Comparison of ENCODE assay signal across 9 mouse cellular contexts in the genomic region with DNA sequence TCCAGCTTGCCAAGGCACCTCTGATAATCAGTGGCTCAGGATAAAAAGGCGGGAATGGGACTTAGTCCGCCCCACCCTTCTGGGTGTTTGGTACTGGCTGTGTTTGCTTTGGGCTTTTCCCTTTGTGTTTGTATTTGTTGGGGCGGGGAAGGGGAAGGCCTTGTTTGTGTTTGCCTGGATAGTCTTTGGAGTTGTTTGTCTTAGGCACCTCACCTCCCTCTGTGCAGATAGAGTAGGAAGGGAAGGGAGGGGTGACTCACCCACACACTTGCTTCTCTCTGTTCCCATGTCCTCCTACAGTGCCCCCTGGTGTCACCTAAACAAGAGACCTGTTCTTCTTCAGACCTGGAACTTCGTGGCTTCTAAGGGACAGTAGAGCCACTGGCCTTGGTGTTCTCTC. TPM values are rescaled to one million over a fixed set of nuclear protein-coding genes. Genes with fewer than 3 reads are reported as not detected.
DNase-seq lines count a peak whose midpoint lies in the region; ATAC-seq and TF ChIP-seq lines count a peak whose summit lies in the region.
"Had no signal": no experiment of that assay in that cellular context is flagged by ENCODE, and none has a peak within 500 bp of the region (broad histone marks: within the 10 kb centered on the region; RNA-seq: fewer than 3 reads in every experiment).

No protein-coding gene starts in this region.

- peaks cover 38% of the 10 kb centered on the region for H3K4me1 ChIP-seq in hindbrain, embryonic 10.5 days (replicated peaks)
- H3K4me1 ChIP-seq in hindbrain, embryonic 12.5 days, result peaks cover 21% of the 10 kb centered on the region
- no peaks in the 10 kb centered on the region for H3K4me1 ChIP-seq in MEL (ENCODE audit: control insufficient read depth in 1 of 2, insufficient read depth in 2 of 2, low read length in 2 of 2)
- H3K4me1 ChIP-seq in midbrain, embryonic 15.5 days, result peaks cover 11% of the 10 kb centered on the region

- peak; percentile 8 for DNase-seq in hindbrain, embryonic 10.5 days (ENCODE audit: low spot score)
- peak; percentile 30 for DNase-seq in MEL (ENCODE audit: low read depth, low spot score)
- peak; percentile 69 for DNase-seq in lung, postnatal 25 days (ENCODE audit: low spot score)
- DNase-seq in neural tube, embryonic 10.5 days (ENCODE audit: extremely low spot score, low spot score), result no peak
- DNase-seq in layer of hippocampus, adult 8-10 months (ENCODE audit: low spot score in 2 of 2), result no peak

- peaks cover 58% of the 10 kb centered on the region for H3K27me3 ChIP-seq in hindbrain, embryonic 10.5 days (ENCODE audit: insufficient read depth, poor library complexity, severe bottlenecking)
- H3K27me3 ChIP-seq in hindbrain, embryonic 12.5 days, result no peaks in the 10 kb centered on the region
- H3K27me3 ChIP-seq in MEL (ENCODE audit: control insufficient read depth in 1 of 2, insufficient read depth in 2 of 2, low read length in 2 of 2), result no peaks in the 10 kb centered on the region
- 0 out of 2 replicates have a peak, but pooled peaks cover 5% of the 10 kb centered on the region for H3K27me3 ChIP-seq in midbrain, embryonic 15.5 days (replicated peaks)
- H3K27me3 ChIP-seq: limb, embryonic 15.5 days had no signal

- peak; percentile 23 for TF ChIP-seq RAD21 in MEL (IDR thresholded peaks at IDR 0.05; ENCODE audit: low read depth, low read length)

- no peak overlapping the region for H3K4me2 ChIP-seq in hindbrain, embryonic 12.5 days (replicated peaks)
- no peak overlapping the region for H3K4me2 ChIP-seq in midbrain, embryonic 15.5 days
- H3K4me2 ChIP-seq: limb, embryonic 15.5 days had no signal

- no peak for TF ChIP-seq POLR2A in MEL (IDR thresholded peaks at IDR 0.05; ENCODE audit: control insufficient read depth in 1 of 2, insufficient read depth in 1 of 2, low read depth in 1 of 2, low read length in 2 of 2, poor library complexity in 1 of 2)

- H3K79me2 ChIP-seq in MEL (ENCODE audit: control insufficient read depth, insufficient read depth, low read length, poor library complexity), result no peaks in the 10 kb centered on the region

- no peak for ATAC-seq in hindbrain, embryonic 12.5 days (ENCODE audit: low FRiP score)
- ATAC-seq in hematopoietic stem cell, adult 5-6 weeks (replicated peaks in 1 of 2; ENCODE audit: insufficient read depth in 1 of 2, low FRiP score in 2 of 2, low TSS enrichment in 1 of 2, low read depth in 1 of 2, poor library complexity in 2 of 2, severe bottlenecking in 2 of 2), result peak; percentile 48 to 54; a peak in 1 of 4 replicates
- no peak for ATAC-seq in midbrain, embryonic 15.5 days (replicated peaks)

- peak in 2 of 3 experiments; percentile 19 to 52; a peak in 3 of 6 replicates for TF ChIP-seq CTCF in MEL (IDR thresholded peaks at IDR 0.05 in 2 of 3, conservative IDR thresholded peaks at IDR 0.05 in 1 of 3; ENCODE audit: control insufficient read depth in 1 of 3, insufficient read depth in 1 of 3, low read depth in 2 of 3, low read length in 3 of 3, poor library complexity in 1 of 3, severe bottlenecking in 1 of 3)

- TF ChIP-seq EP300 in MEL (IDR thresholded peaks at IDR 0.05; ENCODE audit: low read depth in 1 of 2, low read length in 2 of 2), result no peak

- H3K9ac ChIP-seq in hindbrain, embryonic 12.5 days, result no peak overlapping the region
- no peak overlapping the region for H3K9ac ChIP-seq in MEL (ENCODE audit: control insufficient read depth, low read depth, low read length, poor library complexity, severe bottlenecking)
- H3K9ac ChIP-seq in midbrain, embryonic 15.5 days, result no peak overlapping the region
- H3K9ac ChIP-seq: limb, embryonic 15.5 days had no signal

- WGBS in hindbrain, embryonic 10.5 days, result 24% methylated on average over 4 of the region's 4 CpGs
- 39% methylated on average over 3 of the region's 4 CpGs for WGBS in hindbrain, embryonic 12.5 days
- WGBS in midbrain, embryonic 15.5 days, result 43% methylated on average over 4 of the region's 4 CpGs

- no peak overlapping the region; the same call in 1 of the 2 replicates for H3K27ac ChIP-seq in hindbrain, embryonic 10.5 days
- no peak overlapping the region for H3K27ac ChIP-seq in hindbrain, embryonic 12.5 days
- H3K27ac ChIP-seq in MEL (ENCODE audit: control insufficient read depth, low read depth, low read length), result no peak overlapping the region
- no peak overlapping the region for H3K27ac ChIP-seq in midbrain, embryonic 15.5 days
- H3K27ac ChIP-seq: limb, embryonic 15.5 days had no signal

- H3K4me3 ChIP-seq in hindbrain, embryonic 10.5 days, result no peak overlapping the region
- no peak overlapping the region for H3K4me3 ChIP-seq in hindbrain, embryonic 12.5 days
- no peak overlapping the region for H3K4me3 ChIP-seq in MEL (ENCODE audit: control insufficient read depth in 1 of 2, insufficient read depth in 1 of 2, low read depth in 2 of 2, low read length in 2 of 2)
- no peak overlapping the region for H3K4me3 ChIP-seq in midbrain, embryonic 15.5 days
- H3K4me3 ChIP-seq: limb, embryonic 15.5 days had no signal

- no peaks in the 10 kb centered on the region for H3K36me3 ChIP-seq in hindbrain, embryonic 10.5 days
- H3K36me3 ChIP-seq in hindbrain, embryonic 12.5 days, result no peaks in the 10 kb centered on the region
- no peaks in the 10 kb centered on the region for H3K36me3 ChIP-seq in MEL (ENCODE audit: control insufficient read depth in 1 of 2, insufficient read depth in 2 of 2, low read length in 2 of 2)
- no peaks in the 10 kb centered on the region for H3K36me3 ChIP-seq in midbrain, embryonic 15.5 days (replicated peaks)
- H3K36me3 ChIP-seq: limb, embryonic 15.5 days had no signal

- H3K9me3 ChIP-seq in hindbrain, embryonic 10.5 days, result no peaks in the 10 kb centered on the region
- H3K9me3 ChIP-seq in hindbrain, embryonic 12.5 days (replicated peaks), result no peaks in the 10 kb centered on the region
- no peaks in the 10 kb centered on the region for H3K9me3 ChIP-seq in MEL (replicated peaks; ENCODE audit: insufficient read depth, low read length)
- H3K9me3 ChIP-seq in midbrain, embryonic 15.5 days, result no peaks in the 10 kb centered on the region
- H3K9me3 ChIP-seq: limb, embryonic 15.5 days had no signal

TF ChIP-seq in MEL, 35 proteins besides CTCF, POLR2A, EP300 and RAD21:
- TF ChIP-seq GATA1 (IDR thresholded peaks at IDR 0.05; ENCODE audit: low read depth, low read length), result no peak
- TF ChIP-seq SMC3 (IDR thresholded peaks at IDR 0.05; ENCODE audit: low read depth, low read length), result peak; percentile 47
- TF ChIP-seq MYC (IDR thresholded peaks at IDR 0.05; ENCODE audit: low read depth, low read length), result no peak

RNA-seq across cellular contexts. Expression of gene Hs3st3b1, which starts 35.1 kb away (rescaled TPM):
- polyA plus RNA-seq in hindbrain, embryonic 10.5 days (2016; fragmentation: Nextera tagmentation; extraction: Ambion mirVana), result 13.1 and 13.4 TPM in 2 replicates
- polyA plus RNA-seq in hindbrain, embryonic 12.5 days (2016; fragmentation: Nextera tagmentation; extraction: Ambion mirVana), result 11.2 and 15.1 TPM in 2 replicates
- not detected in 2 replicates for total RNA-seq in MEL (2012; rRNA removed)
- not detected for polyA plus RNA-seq in MEL (2012; ENCODE audit: insufficient read depth in 1 of 2, insufficient read length in 2 of 2, low read depth in 1 of 2, low replicate concordance in 2 of 2, missing spikeins in 1 of 2)
- total RNA-seq in hematopoietic stem cell, adult 5-6 weeks (2017), result 0.50 and 0.79 TPM in 2 replicates
- 13.0 and 14.2 TPM in 2 replicates for polyA plus RNA-seq in midbrain, embryonic 15.5 days (2015; fragmentation: Nextera tagmentation; extraction: Ambion mirVana)
- 1 to 10 TPM in 2 of 4 experiments, under 1 TPM in 2; 0.45 to 1.6 (median 0.90) TPM for total RNA-seq in layer of hippocampus, adult 8-10 months (2022)

Comparison
In these comparisons a context has a peak if more than half of its experiments do, and no peak if none do; other contexts are left out.
1. DNase-seq: peak in hindbrain, embryonic 10.5 days (single experiment), MEL (single experiment) and lung, postnatal 25 days (single experiment); none in neural tube, embryonic 10.5 days (single experiment) and layer of hippocampus, adult 8-10 months (0 of 2).
2. ATAC-seq: peak in hematopoietic stem cell, adult 5-6 weeks (2 of 2); none in hindbrain, embryonic 12.5 days (single experiment) and midbrain, embryonic 15.5 days (single experiment).
3. RNA of gene Hs3st3b1, which starts 35.1 kb away (polyA plus RNA-seq): 13.0 to 14.2 TPM in midbrain, embryonic 15.5 days, 13.1 to 13.4 TPM in hindbrain, embryonic 10.5 days and 11.2 to 15.1 TPM in hindbrain, embryonic 12.5 days; not detected in MEL; every median in the first group is over 10 times any median in the second.